Mouse (Mus musculus): ENCODE results near the gene Nup98. TPM values are rescaled to one million over a fixed set of nuclear protein-coding genes. Genes with fewer than 3 reads are reported as not detected.

The Nup98 gene
- total and polyA plus RNA-seq, 3 experiments, result 25.9 to 195 (median 45.2) TPM

DNA sequence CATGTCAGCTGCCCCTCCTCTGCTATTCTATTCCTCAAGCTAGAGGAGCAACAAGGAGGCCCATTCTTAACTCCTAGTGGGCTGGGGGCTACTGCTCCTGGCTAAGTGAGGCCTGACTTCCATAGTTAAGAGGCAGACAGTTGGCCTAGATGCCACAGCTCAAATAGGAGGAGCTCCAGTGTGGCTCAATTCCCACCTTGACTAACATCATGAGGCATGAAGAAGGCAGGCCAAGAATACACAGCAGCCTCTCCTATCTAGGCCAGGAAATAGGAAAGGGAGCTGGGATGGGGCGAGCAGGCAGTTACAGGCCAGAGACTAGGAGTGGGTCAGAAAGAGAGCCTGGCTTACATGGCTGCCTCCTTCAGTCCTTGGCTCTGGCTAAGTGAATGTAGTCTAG lies 101.8 kb downstream of the Nup98 start:
- H3K9ac ChIP-seq (ENCODE audit: control insufficient read depth, low read depth, low read length, poor library complexity, severe bottlenecking), result no peak overlapping the region
- no peaks in the 10 kb centered on the region for H3K79me2 ChIP-seq (ENCODE audit: control insufficient read depth, insufficient read depth, low read length, poor library complexity)
- H3K27ac ChIP-seq (ENCODE audit: control insufficient read depth, low read depth, low read length), result no peak overlapping the region
- peaks cover 0 to under 1% of the 10 kb centered on the region in 2 experiments; a peak in 1 of 4 replicates for H3K36me3 ChIP-seq (ENCODE audit: control insufficient read depth in 1 of 2, insufficient read depth in 2 of 2, low read length in 2 of 2)
- H3K27me3 ChIP-seq (ENCODE audit: control insufficient read depth in 1 of 2, insufficient read depth in 2 of 2, low read length in 2 of 2), result peaks cover 0 to 2% of the 10 kb centered on the region in 2 experiments; a peak in 3 of 4 replicates
- no peak for DNase-seq (ENCODE audit: low read depth, low spot score)
- peaks cover 4 to 5% of the 10 kb centered on the region in 2 experiments for H3K4me1 ChIP-seq (ENCODE audit: control insufficient read depth in 1 of 2, insufficient read depth in 2 of 2, low read length in 2 of 2)
- no peaks in the 10 kb centered on the region for H3K9me3 ChIP-seq (replicated peaks; ENCODE audit: insufficient read depth, low read length)
- no peak overlapping the region for H3K4me3 ChIP-seq (ENCODE audit: control insufficient read depth in 1 of 2, insufficient read depth in 1 of 2, low read depth in 2 of 2, low read length in 2 of 2)
- TF ChIP-seq CTCF (IDR thresholded peaks at IDR 0.05 in 2 of 3, conservative IDR thresholded peaks at IDR 0.05 in 1 of 3; ENCODE audit: control insufficient read depth in 1 of 3, insufficient read depth in 1 of 3, low read depth in 2 of 3, low read length in 3 of 3, poor library complexity in 1 of 3, severe bottlenecking in 1 of 3), result no peak
- no peak for TF ChIP-seq BHLHE40 (IDR thresholded peaks at IDR 0.05; ENCODE audit: borderline replicate concordance, low read depth, low read length)
- TF ChIP-seq POLR2A (IDR thresholded peaks at IDR 0.05; ENCODE audit: control insufficient read depth in 1 of 2, insufficient read depth in 1 of 2, low read depth in 1 of 2, low read length in 2 of 2, poor library complexity in 1 of 2), result no peak
- TF ChIP-seq NELFE (IDR thresholded peaks at IDR 0.05; ENCODE audit: low read depth, low read length), result no peak
- TF ChIP-seq MXI1 (IDR thresholded peaks at IDR 0.05; ENCODE audit: low read depth, low read length), result no peak
- no peak for TF ChIP-seq MAX (IDR thresholded peaks at IDR 0.05; ENCODE audit: low read length)
- no peak for TF ChIP-seq ZC3H11A (IDR thresholded peaks at IDR 0.05; ENCODE audit: low read depth, low read length)
- TF ChIP-seq TAL1 (IDR thresholded peaks at IDR 0.05; ENCODE audit: low read length), result no peak
- no peak for TF ChIP-seq ELF1 (IDR thresholded peaks at IDR 0.05; ENCODE audit: low read depth, low read length)
- TF ChIP-seq TBP (IDR thresholded peaks at IDR 0.05; ENCODE audit: low read depth, low read length), result no peak
- no peak for TF ChIP-seq USF2 (IDR thresholded peaks at IDR 0.05; ENCODE audit: borderline replicate concordance in 1 of 2, insufficient read depth in 1 of 2, low read depth in 1 of 2, low read length in 2 of 2)
- no peak for TF ChIP-seq KAT2A (conservative IDR thresholded peaks at IDR 0.05; ENCODE audit: low read depth, low read length)
- TF ChIP-seq E2F4 (IDR thresholded peaks at IDR 0.05; ENCODE audit: borderline replicate concordance, low read depth, low read length), result no peak
- no peak for TF ChIP-seq MYC (IDR thresholded peaks at IDR 0.05; ENCODE audit: low read depth, low read length)

- TF ChIP-seq NRF1 (IDR thresholded peaks at IDR 0.05; ENCODE audit: insufficient read depth, low read depth, low read length, poor library complexity, severe bottlenecking) (no peak), ZMIZ1 (IDR thresholded peaks at IDR 0.05; ENCODE audit: low read depth, low read length) (no peak), GATA1 (IDR thresholded peaks at IDR 0.05; ENCODE audit: low read depth, low read length) (no peak), USF2 (IDR thresholded peaks at IDR 0.05; ENCODE audit: borderline replicate concordance in 1 of 2, insufficient read depth in 1 of 2, low read depth in 1 of 2, low read length in 2 of 2) (no peak), CTCF (IDR thresholded peaks at IDR 0.05 in 2 of 3, conservative IDR thresholded peaks at IDR 0.05 in 1 of 3; ENCODE audit: control insufficient read depth in 1 of 3, insufficient read depth in 1 of 3, low read depth in 2 of 3, low read length in 3 of 3, poor library complexity in 1 of 3, severe bottlenecking in 1 of 3) (no peak), ELF1 (IDR thresholded peaks at IDR 0.05; ENCODE audit: low read depth, low read length) (no peak)
- Histone ChIP-seq H3K27me3 (ENCODE audit: control insufficient read depth in 1 of 2, insufficient read depth in 2 of 2, low read length in 2 of 2) (peaks cover 0 to 2% of the 10 kb centered on the region in 2 experiments; a peak in 3 of 4 replicates), H3K27ac (ENCODE audit: control insufficient read depth, low read depth, low read length) (no peak overlapping the region), H3K9me3 (replicated peaks; ENCODE audit: insufficient read depth, low read length) (no peaks in the 10 kb centered on the region), H3K36me3 (ENCODE audit: control insufficient read depth in 1 of 2, insufficient read depth in 2 of 2, low read length in 2 of 2) (peaks cover 0 to 3% of the 10 kb centered on the region in 2 experiments; a peak in 1 of 4 replicates), H3K4me3 (ENCODE audit: control insufficient read depth in 1 of 2, insufficient read depth in 1 of 2, low read depth in 2 of 2, low read length in 2 of 2) (no peak overlapping the region), H3K9ac (ENCODE audit: control insufficient read depth, low read depth, low read length, poor library complexity, severe bottlenecking) (no peak overlapping the region), H3K4me1 (ENCODE audit: control insufficient read depth in 1 of 2, insufficient read depth in 2 of 2, low read length in 2 of 2) (peaks cover 6 to 9% of the 10 kb centered on the region in 2 experiments), H3K79me2 (ENCODE audit: control insufficient read depth, insufficient read depth, low read length, poor library complexity) (no peaks in the 10 kb centered on the region)
- DNase-seq (ENCODE audit: low read depth, low spot score), result no peak
These were observed 103.3 kb downstream of the Nup98 start for GRCm38 (mm10) chr7:102106700-102107141.

Data from MEL (cell line).